Mouse (Mus musculus): ENCODE measurements around the gene St14. TPM values are rescaled to one million over a fixed set of nuclear protein-coding genes. Genes with fewer than 3 reads are reported as not detected.
A peak's percentile ranks its signal among the peaks of the same experiment; 100 is the strongest.
"Not testable (repeated sequence)": the region's sequence is repeated elsewhere in the genome, so short reads cannot be mapped to it uniquely, and the experiment has no call there.

St14 gene
- polyA plus RNA-seq, 1 experiment from 2014 or later: 77.9 TPM

DNA sequence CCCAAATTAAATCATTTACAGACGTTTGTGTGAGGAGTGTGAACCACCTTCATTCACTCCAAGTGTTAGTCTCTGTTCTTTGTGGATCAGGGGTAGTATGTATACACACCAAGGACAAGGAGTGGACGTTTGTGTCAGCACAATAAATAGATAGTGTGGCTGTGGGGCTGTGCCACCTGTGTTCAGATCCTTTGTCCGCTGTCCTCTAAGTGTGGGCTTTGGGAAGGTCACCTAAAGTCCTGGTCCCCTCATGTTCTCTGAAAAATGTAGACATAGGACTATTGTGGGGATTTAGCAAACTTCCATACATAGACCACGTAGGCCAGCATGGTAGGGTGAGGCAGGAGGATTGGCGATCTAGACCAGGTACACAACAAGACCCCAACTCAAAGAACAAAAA lies 46.1 kb downstream of the St14 start:
- Histone ChIP-seq H3K36me3 (ENCODE audit: control insufficient read depth, insufficient read depth, low read length) (no peaks in the 10 kb centered on the region), H3K4me1 (ENCODE audit: control insufficient read depth, insufficient read depth, low read length) (no peaks in the 10 kb centered on the region), H3K9me3 (replicated peaks; ENCODE audit: control insufficient read depth, low read length) (no peaks in the 10 kb centered on the region), H3K27me3 (ENCODE audit: control insufficient read depth, insufficient read depth, low read length) (no peaks in the 10 kb centered on the region), H3K4me2 (ENCODE audit: low read depth, low read length) (no peak overlapping the region), H3K9ac (ENCODE audit: low read length) (no peak overlapping the region), H3K4me3 (replicated peaks; ENCODE audit: low read length) (no peak overlapping the region), H3K27ac (ENCODE audit: low read length) (no peak overlapping the region)
- ATAC-seq (ENCODE audit: insufficient read depth, low FRiP score): no peak
- WGBS: 68% methylated on average over 5 of the region's 5 CpGs

DNA sequence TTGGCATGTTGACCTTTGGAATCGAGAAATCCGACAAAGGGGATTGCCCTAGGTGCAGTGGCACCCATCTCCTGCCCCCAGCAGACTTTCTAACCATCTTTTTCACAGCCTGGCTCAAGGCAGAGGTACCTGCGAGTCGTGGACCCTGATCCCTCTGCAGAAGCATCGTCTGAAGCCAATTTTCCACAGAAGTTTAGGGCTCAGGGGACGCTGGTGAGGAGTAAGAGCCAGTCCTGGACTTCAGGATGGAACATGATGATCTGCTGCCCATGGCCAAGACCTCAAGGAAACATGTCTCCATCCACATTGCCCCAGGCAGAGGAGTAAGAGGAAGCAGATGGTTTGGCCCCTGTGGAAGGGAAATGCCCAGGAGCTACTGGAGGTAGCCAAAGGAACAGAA lies 48.9 kb downstream of the St14 start:
- no peaks in the 10 kb centered on the region for H3K4me1 ChIP-seq (ENCODE audit: control insufficient read depth, insufficient read depth, low read length)
- H3K9me3 ChIP-seq (replicated peaks; ENCODE audit: control insufficient read depth, low read length): no peaks in the 10 kb centered on the region
- ATAC-seq (ENCODE audit: insufficient read depth, low FRiP score): no peak
- no peak overlapping the region for H3K27ac ChIP-seq (ENCODE audit: low read length)
- H3K4me3 ChIP-seq (replicated peaks; ENCODE audit: low read length): no peak overlapping the region
- 74% methylated on average over 6 of the region's 6 CpGs for WGBS
- no peak overlapping the region for H3K4me2 ChIP-seq (ENCODE audit: low read depth, low read length)
- H3K36me3 ChIP-seq (ENCODE audit: control insufficient read depth, insufficient read depth, low read length): no peaks in the 10 kb centered on the region
- no peak overlapping the region for H3K9ac ChIP-seq (ENCODE audit: low read length)
- no peaks in the 10 kb centered on the region for H3K27me3 ChIP-seq (ENCODE audit: control insufficient read depth, insufficient read depth, low read length)

DNA sequence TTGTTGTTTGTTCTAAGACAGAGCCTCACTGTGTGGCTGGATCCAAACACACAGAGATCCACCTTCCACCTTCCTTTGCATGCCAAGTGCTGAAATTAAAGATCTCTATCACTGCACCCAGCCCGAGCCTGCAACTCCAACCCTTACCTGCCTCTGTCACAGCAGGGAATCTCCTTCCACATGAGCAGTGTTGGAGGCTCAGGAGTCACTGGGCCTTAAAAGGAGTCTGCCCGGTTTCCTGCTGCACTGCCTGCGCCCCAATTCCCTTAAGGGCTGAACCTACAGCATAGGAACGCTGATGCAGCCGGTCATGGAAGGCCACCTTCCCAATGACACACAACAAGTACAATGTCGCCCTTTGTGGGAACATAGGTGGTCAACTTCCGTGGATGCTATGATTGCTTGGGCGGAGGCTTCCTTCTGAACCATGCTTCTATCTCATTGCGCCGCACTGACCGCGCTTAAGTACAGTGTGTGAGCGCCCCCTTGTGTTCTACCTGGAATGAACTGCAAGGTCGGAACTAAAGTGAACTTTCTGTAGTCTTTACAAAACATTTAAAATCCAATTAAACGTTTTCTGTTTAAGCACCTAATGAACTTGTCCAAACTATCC lies 49.5 kb downstream of the St14 start:
- Histone ChIP-seq H3K36me3 (ENCODE audit: control insufficient read depth, insufficient read depth, low read length) (no peaks in the 10 kb centered on the region), H3K27ac (ENCODE audit: low read length) (no peak overlapping the region), H3K4me1 (ENCODE audit: control insufficient read depth, insufficient read depth, low read length) (no peaks in the 10 kb centered on the region), H3K9me3 (replicated peaks; ENCODE audit: control insufficient read depth, low read length) (no peaks in the 10 kb centered on the region), H3K27me3 (ENCODE audit: control insufficient read depth, insufficient read depth, low read length) (no peaks in the 10 kb centered on the region), H3K9ac (ENCODE audit: low read length) (no peak overlapping the region), H3K4me2 (ENCODE audit: low read depth, low read length) (0 out of 2 replicates have a peak overlapping the region, but pooled peaks have one; percentile 27), H3K4me3 (replicated peaks; ENCODE audit: low read length) (no peak overlapping the region)
- ATAC-seq (ENCODE audit: insufficient read depth, low FRiP score): no peak
- WGBS: 8% methylated on average over 15 of the region's 15 CpGs

DNA sequence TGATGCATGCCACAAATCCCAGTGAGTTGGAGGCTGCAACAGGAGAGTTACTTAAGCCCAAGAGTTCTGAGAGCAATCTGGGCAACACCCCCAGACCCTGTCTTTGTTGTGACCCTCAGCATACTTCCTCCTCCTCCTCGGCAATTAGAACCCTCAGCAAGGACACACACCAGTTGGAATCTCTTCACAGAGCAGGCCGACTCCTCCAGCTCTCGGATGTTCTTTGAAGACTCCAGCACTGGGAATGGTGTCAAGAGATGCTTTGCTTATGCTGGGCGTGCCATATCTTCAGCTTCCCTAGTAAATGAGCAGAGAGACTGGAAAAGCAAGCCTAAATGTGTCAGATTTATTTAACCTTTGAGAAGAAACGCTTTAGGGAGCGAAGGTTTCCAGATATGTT lies 50.9 kb downstream of the St14 start:
- H3K9ac ChIP-seq (ENCODE audit: low read length): no peak overlapping the region
- H3K27me3 ChIP-seq (ENCODE audit: control insufficient read depth, insufficient read depth, low read length): no peaks in the 10 kb centered on the region
- no peak overlapping the region for H3K4me3 ChIP-seq (replicated peaks; ENCODE audit: low read length)
- no peak for ATAC-seq (ENCODE audit: insufficient read depth, low FRiP score)
- WGBS: 52% methylated on average over 6 of the region's 6 CpGs
- H3K9me3 ChIP-seq (replicated peaks; ENCODE audit: control insufficient read depth, low read length): no peaks in the 10 kb centered on the region
- H3K36me3 ChIP-seq (ENCODE audit: control insufficient read depth, insufficient read depth, low read length): no peaks in the 10 kb centered on the region
- no peak overlapping the region for H3K27ac ChIP-seq (ENCODE audit: low read length)
- H3K4me1 ChIP-seq (ENCODE audit: control insufficient read depth, insufficient read depth, low read length): no peaks in the 10 kb centered on the region
- H3K4me2 ChIP-seq (ENCODE audit: low read depth, low read length): no peak overlapping the region

DNA sequence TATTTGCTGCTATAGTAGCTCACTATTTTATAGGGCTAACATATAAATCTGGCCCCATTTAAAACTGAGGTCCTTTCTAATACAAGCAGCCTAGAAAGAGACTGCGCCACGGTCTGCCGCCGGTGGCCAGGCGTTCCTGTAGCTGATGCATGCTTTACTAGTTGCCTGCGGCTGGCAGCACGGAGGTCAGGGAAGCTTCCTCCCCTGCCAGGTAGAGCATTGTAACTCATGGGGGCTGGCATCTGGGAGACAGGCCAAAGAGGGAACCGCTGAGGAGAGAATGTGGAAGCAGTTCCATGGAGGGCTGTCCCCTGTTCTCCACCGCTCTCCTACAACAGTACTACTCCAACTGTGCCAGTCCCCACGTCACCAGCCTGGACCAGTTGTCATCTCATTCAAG lies 56.8 kb downstream of the St14 start:
- 93% methylated on average over 10 of the region's 10 CpGs for WGBS
- Histone ChIP-seq H3K9me3 (replicated peaks; ENCODE audit: control insufficient read depth, low read length) (no peaks in the 10 kb centered on the region), H3K4me1 (ENCODE audit: control insufficient read depth, insufficient read depth, low read length) (no peaks in the 10 kb centered on the region), H3K9ac (ENCODE audit: low read length) (no peak overlapping the region), H3K27me3 (ENCODE audit: control insufficient read depth, insufficient read depth, low read length) (no peaks in the 10 kb centered on the region), H3K36me3 (ENCODE audit: control insufficient read depth, insufficient read depth, low read length) (no peaks in the 10 kb centered on the region), H3K27ac (ENCODE audit: low read length) (no peak overlapping the region), H3K4me3 (replicated peaks; ENCODE audit: low read length) (no peak overlapping the region), H3K4me2 (ENCODE audit: low read depth, low read length) (no peak overlapping the region)
- ATAC-seq (ENCODE audit: insufficient read depth, low FRiP score): no peak

DNA sequence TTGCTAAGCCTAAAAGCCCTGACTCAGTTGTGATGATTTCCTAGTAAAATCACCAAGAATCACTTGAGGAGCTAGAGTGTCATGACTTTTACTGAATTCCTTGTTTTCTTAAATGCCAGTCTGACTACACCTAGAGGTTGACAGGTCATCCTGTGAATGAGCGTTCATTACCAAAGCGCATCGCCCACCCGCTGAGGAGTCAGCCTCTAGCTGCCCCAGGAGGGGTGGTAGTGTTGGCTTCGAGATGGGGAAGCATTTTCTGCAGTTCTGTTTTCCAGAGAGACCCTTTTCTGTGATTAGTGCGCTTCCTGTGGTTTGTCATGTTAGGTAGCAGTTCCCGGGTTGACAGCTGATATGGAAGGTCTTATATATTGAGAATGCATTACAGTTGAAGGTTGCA lies 57.9 kb downstream of the St14 start:
- Histone ChIP-seq H3K4me3 (replicated peaks; ENCODE audit: low read length) (no peak overlapping the region), H3K4me2 (ENCODE audit: low read depth, low read length) (no peak overlapping the region), H3K9ac (ENCODE audit: low read length) (no peak overlapping the region), H3K4me1 (ENCODE audit: control insufficient read depth, insufficient read depth, low read length) (no peaks in the 10 kb centered on the region), H3K27ac (ENCODE audit: low read length) (no peak overlapping the region), H3K27me3 (ENCODE audit: control insufficient read depth, insufficient read depth, low read length) (no peaks in the 10 kb centered on the region), H3K36me3 (ENCODE audit: control insufficient read depth, insufficient read depth, low read length) (no peaks in the 10 kb centered on the region), H3K9me3 (replicated peaks; ENCODE audit: control insufficient read depth, low read length) (no peaks in the 10 kb centered on the region)
- no peak for ATAC-seq (ENCODE audit: insufficient read depth, low FRiP score)
- WGBS: 86% methylated on average over 7 of the region's 7 CpGs

DNA sequence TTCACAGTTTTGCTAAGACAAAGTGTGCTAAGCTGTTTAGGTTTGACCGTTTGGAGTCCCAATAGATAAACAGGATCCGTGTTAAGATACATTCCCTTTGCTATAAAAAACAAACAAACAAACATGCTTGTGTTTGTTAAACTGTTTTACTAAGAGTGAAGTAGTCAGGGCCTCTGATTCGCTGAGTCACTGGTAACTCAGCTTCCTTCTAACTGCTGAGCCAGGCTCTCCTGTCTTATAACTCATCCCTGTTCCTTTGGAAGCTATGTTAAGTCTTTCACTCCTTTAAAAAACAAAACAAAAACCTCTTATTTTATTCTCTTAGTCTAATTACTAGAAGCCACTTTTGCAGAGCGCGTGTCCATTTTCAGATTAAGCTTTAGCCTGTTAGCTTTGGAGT lies 59.4 kb downstream of the St14 start:
- Histone ChIP-seq H3K4me2 (ENCODE audit: low read depth, low read length) (no peak overlapping the region), H3K4me1 (ENCODE audit: control insufficient read depth, insufficient read depth, low read length) (no peaks in the 10 kb centered on the region), H3K27ac (ENCODE audit: low read length) (no peak overlapping the region), H3K9ac (ENCODE audit: low read length) (no peak overlapping the region), H3K9me3 (replicated peaks; ENCODE audit: control insufficient read depth, low read length) (no peaks in the 10 kb centered on the region), H3K4me3 (replicated peaks; ENCODE audit: low read length) (no peak overlapping the region), H3K36me3 (ENCODE audit: control insufficient read depth, insufficient read depth, low read length) (no peaks in the 10 kb centered on the region), H3K27me3 (ENCODE audit: control insufficient read depth, insufficient read depth, low read length) (no peaks in the 10 kb centered on the region)
- ATAC-seq (ENCODE audit: insufficient read depth, low FRiP score): no peak
- 83% methylated on average over 5 of the region's 5 CpGs for WGBS

DNA sequence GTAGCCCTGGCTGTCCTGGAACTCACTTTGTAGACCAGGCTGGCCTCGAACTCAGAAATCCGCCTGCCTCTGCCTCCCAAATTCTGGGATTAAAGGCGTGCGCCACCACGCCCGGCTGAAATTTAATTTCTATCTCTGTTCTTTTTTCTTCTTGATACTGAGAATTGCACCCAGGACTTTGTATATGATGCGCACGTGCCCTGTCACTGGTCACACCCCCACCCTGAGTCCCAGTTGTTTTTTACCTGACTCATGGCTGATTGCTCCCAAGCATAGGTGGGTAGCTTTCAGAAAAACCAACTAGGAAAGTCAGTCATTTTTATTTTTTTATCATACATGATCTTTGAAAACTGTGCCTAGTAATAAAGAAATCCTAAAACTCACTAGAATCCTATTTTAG lies 60.9 kb downstream of the St14 start:
- H3K36me3 ChIP-seq (ENCODE audit: control insufficient read depth, insufficient read depth, low read length): no peaks in the 10 kb centered on the region
- no peak overlapping the region for H3K9ac ChIP-seq (ENCODE audit: low read length)
- WGBS: 95% methylated on average over 8 of the region's 8 CpGs
- H3K4me3 ChIP-seq (replicated peaks; ENCODE audit: low read length): no peak overlapping the region
- H3K9me3 ChIP-seq (replicated peaks; ENCODE audit: control insufficient read depth, low read length): no peaks in the 10 kb centered on the region
- H3K27me3 ChIP-seq (ENCODE audit: control insufficient read depth, insufficient read depth, low read length): no peaks in the 10 kb centered on the region
- H3K27ac ChIP-seq (ENCODE audit: low read length): no peak overlapping the region
- no peak for ATAC-seq (ENCODE audit: insufficient read depth, low FRiP score)
- H3K4me1 ChIP-seq (ENCODE audit: control insufficient read depth, insufficient read depth, low read length): no peaks in the 10 kb centered on the region
- H3K4me2 ChIP-seq (ENCODE audit: low read depth, low read length): no peak overlapping the region

DNA sequence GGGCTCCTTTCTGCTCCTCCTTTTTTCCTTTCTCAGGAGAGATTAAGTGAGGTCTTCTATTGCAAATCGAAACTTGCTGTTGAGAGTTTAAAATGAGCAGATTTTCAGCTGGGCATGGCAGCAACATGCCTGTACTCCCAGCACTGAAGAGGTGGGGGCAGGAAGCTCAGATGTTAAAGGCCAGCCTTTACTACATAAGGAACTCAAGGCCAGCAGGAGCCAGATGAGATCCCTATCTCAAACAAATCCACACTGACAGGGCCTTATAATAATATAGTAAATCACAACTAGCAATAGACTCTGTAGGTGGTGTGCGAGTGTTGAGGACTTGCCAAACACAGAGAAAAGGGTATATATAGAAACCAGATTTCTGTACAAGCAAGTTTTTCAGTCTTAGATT lies 72.9 kb downstream of the St14 start:
- no peak overlapping the region for H3K27ac ChIP-seq (ENCODE audit: low read length)
- H3K4me3 ChIP-seq (replicated peaks; ENCODE audit: low read length): no peak overlapping the region
- no peaks in the 10 kb centered on the region for H3K27me3 ChIP-seq (ENCODE audit: control insufficient read depth, insufficient read depth, low read length)
- no peak overlapping the region for H3K4me2 ChIP-seq (ENCODE audit: low read depth, low read length)
- H3K36me3 ChIP-seq (ENCODE audit: control insufficient read depth, insufficient read depth, low read length): peaks cover 9% of the 10 kb centered on the region; the same call in 1 of the 2 replicates
- WGBS: 56% methylated on average over 2 of the region's 2 CpGs
- no peaks in the 10 kb centered on the region for H3K4me1 ChIP-seq (ENCODE audit: control insufficient read depth, insufficient read depth, low read length)
- no peaks in the 10 kb centered on the region for H3K9me3 ChIP-seq (replicated peaks; ENCODE audit: control insufficient read depth, low read length)
- ATAC-seq (ENCODE audit: insufficient read depth, low FRiP score): no peak
- H3K9ac ChIP-seq (ENCODE audit: low read length): no peak overlapping the region

DNA sequence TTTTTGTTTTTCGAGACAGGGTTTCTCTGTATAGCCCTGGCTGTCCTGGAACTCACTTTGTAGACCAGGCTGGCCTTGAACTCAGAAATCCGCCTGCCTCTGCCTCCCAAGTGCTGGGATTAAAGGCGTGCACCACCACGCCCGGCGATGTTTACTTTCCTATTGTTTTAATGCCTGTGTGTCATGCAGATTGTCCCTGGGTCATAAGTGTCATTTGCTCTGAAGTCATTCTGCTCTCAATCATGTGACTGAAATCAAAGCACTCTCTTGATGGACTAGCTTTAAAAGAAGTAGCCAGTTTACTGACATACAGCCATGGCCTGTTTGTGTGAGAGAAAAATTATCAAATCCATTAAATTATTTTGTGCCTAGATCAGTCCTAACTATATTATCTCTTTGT lies 80.1 kb downstream of the St14 start:
- H3K36me3 ChIP-seq (ENCODE audit: control insufficient read depth, insufficient read depth, low read length); H3K4me2 ChIP-seq (ENCODE audit: low read depth, low read length); H3K9me3 ChIP-seq (replicated peaks; ENCODE audit: control insufficient read depth, low read length); H3K4me1 ChIP-seq (ENCODE audit: control insufficient read depth, insufficient read depth, low read length); H3K9ac ChIP-seq (ENCODE audit: low read length); ATAC-seq (ENCODE audit: insufficient read depth, low FRiP score); H3K27me3 ChIP-seq (ENCODE audit: control insufficient read depth, insufficient read depth, low read length); H3K4me3 ChIP-seq (replicated peaks; ENCODE audit: low read length); H3K27ac ChIP-seq (ENCODE audit: low read length): not testable (repeated sequence)
- 86% methylated on average over 6 of the region's 6 CpGs for WGBS

Measured in stomach, embryonic 16.5 days (tissue).